Mouse (Mus musculus): Measurements from ENCODE around the gene Prpf3. TPM values are rescaled to one million over a fixed set of nuclear protein-coding genes. Genes with fewer than 3 reads are reported as not detected.
"Not testable (repeated sequence)": the region's sequence is repeated elsewhere in the genome, so short reads cannot be mapped to it uniquely, and the experiment has no call there.

Gene Prpf3
- total RNA-seq, 2 experiments from 2014 or later: 22.7 to 23.4 TPM

GRCm38 (mm10) chr3:95839250-95839649 is 16.4 kb downstream of the Prpf3 start:
- DNase-seq: no peak
- intact Hi-C loops (cut with DNase I): loop anchor here (10.0 kb wide), 1 partner anchor 494 kb away; no protein-coding TSS in a partner anchor

DNA sequence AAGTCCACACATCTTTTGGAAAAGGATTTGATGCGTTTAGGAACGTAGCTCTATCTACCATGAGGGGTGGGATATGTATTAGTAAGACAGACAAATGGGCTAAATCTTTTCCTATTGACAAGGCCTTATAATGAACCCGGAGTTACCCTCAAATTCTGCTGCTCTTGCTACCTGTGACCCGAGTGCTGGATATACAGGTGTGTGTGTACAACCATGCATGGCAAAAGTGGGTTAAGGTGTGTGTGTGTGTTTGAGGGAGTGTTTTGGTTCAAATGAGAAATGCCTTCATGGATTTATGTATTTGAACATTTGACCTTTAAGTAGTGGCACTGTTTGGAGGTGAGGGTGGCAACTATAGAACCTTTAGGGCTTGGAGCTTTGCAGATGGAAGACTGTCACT is 26.6 kb downstream of the Prpf3 start:
- DNase-seq: no peak
- intact Hi-C loops (cut with DNase I): no loop called here

- intact Hi-C loops (cut with DNase I): no loop called here
- no peak for DNase-seq
Observed at GRCm38 (mm10) chr3:95826275-95826674, 29.4 kb downstream of the Prpf3 start.

GRCm38 (mm10) chr3:95820046-95821010 is 35.4 kb downstream of the Prpf3 start:
- intact Hi-C loops (cut with DNase I): no loop called here
- DNase-seq: no peak

DNA sequence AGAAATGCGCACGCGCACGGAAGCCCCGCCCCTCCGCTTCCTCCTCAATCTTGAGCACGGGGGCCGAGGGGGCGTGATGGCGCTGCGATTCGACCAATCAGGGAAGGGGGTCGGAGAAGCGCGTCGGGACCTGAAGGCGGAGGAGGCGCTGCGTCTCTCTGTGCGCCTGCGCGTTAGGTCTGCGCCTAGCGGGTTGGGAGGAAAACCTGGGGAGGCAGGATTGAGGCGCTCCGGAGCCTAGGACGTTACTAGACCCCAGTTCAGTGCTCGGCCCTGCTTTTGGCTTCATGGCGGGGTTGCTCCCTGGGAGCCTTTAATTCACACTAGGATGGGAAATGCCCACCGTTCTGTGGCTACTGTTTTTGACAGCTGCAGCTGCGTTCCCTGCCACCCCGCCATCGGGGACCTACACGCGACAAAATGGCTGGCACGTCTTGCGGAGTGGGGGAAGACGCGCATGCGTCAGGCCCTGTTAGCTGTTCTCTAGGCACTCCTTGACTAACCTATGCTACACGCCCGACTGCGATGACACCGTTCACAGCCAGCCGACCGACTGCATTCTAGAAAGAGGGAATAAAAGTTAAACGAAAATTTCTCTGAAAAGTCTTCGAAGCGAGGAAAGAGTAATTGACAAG is 36.2 kb downstream of the Prpf3 start:
- intact Hi-C loops (cut with DNase I): loop anchor here (5.0 kb wide), 1 partner anchor 132 kb away; the partner anchor contains the start of gene Adamtsl4
- DNase-seq: peak; percentile 100

DNA sequence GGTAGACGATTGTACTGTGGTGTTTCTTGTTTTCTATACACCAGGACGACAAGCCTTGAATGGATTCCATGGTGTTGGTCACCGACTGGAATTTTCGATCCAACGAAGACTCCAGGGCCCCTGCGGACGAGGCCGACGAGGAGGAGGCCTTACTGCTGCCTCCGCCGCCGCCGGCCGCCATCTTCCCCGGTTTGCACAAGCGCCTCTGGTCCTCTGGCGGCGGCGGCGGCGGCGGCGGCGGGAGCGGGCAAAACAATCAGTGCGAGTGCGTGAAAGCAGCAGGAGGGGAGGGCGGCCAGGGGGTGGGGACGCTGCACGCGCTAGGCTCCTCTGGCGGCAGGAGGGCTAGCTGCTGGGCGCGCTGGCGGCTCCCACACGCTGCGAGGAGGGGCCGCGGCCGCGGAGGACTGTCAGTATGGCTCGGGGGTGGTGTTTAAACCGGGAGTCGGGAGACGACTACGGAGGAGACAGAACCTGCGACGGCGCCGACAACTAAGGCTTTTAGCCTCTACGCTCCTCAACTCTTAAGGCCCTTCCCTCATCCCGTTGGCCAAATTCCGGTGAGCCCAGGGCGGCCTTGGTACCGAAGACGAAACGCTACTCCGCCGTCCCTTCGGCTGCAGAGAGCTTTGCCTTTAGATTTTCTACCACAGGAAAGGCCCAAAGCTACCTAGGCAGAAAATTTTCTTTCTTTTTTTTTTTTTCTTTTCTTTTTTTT is 37.0 kb downstream of the Prpf3 start, which contains the start of gene Rprd2:
TSS of gene Rprd2 (minus strand) at position 293 of the 718 bp plus-strand sequence.
- DNase-seq: peak; percentile 83 to 85
- intact Hi-C loops (cut with DNase I): loop anchor here (5.0 kb wide), 1 partner anchor 131 kb away; the partner anchor contains the start of gene Adamtsl4

DNA sequence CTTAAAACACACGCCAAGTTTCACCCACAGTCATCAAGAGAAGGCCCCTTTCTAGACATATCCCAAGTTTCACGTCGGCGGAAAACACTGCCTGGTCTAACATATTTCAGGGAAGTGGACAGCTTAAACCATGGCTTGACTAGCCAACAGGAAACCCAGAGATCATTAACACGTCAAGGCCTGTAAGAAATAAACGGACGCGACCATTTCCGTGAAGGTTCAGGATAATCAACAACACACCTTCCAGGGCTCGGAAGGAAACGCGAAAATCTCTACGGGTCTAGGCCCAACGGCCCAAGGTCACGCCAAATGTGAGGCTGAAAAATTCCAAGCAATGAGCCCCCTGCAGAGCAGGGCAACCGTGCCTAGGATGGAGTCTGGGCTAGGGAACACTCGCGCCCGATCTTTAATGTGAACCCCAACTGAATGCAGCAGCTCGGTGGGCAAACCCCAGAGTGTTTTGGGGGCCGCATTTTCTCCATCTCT is 37.6 kb downstream of the Prpf3 start:
- intact Hi-C loops (cut with DNase I): loop anchor here (5.0 kb wide), 1 partner anchor 131 kb away; the partner anchor contains the start of gene Adamtsl4
- DNase-seq: peak; percentile 61 to 74

DNA sequence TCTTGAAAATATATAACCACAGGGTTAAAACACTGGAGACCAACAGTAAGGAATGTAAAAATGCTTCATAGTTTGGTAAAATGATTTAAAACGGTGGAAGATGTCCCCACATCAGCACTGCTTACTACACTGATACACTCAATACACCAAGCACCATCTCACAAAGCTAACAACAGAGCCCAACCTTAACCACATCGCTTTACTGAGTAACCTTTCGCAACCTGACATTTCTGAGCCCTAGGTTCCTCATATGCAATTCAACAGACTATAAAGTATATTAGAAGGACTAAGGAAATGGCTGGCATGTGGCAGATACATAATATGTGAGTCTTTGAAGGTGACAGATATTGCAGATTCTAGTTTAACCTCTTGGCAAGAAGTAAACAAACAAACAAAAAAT is 39.0 kb downstream of the Prpf3 start:
- intact Hi-C loops (cut with DNase I): loop anchor here (5.0 kb wide), 1 partner anchor 129 kb away; the partner anchor contains the start of gene Adamtsl4
- DNase-seq: no peak

- intact Hi-C loops (cut with DNase I): no loop called here
- DNase-seq: no peak
Observed at GRCm38 (mm10) chr3:95808384-95808783, 47.3 kb downstream of the Prpf3 start.

DNA sequence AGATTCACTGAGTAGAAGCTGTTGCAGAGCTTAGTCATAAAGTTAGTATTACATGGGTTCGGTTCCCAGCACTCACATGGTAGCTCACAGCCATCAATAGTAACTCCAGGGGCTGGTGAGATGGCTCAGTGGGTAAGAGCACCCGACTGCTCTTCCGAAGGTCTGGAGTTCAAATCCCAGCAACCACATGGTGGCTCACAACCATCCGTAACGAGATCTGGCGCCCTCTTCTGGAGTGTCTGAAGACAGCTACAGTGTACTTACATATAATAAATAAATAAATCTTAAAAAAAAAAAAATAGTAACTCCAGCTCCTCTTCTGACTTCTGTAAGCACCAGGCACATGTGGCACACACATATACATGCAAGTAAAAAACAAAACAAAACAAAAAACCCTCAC is 48.1 kb downstream of the Prpf3 start:
- intact Hi-C loops (cut with DNase I); DNase-seq: not testable (repeated sequence)

DNA sequence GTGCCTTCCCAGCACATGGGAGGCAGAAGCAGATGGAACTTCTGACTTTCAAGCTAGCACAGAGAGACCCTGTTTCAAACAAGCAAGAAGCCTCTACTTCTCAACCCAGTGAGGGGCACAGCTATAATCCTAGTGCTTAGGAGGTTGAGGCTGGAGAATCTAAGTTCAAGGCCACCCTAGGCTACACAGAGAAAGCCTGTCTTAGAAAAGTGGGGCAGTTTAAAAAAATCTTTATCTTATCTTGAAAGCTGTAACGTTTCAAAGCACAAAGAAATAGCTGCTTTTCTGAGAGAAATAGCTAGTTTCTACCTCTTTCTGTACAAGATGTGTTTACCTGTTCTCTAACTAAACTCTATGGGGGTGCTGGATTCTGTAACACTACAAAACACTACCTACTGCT is 49.0 kb downstream of the Prpf3 start:
- DNase-seq: no peak
- intact Hi-C loops (cut with DNase I): no loop called here

DNA sequence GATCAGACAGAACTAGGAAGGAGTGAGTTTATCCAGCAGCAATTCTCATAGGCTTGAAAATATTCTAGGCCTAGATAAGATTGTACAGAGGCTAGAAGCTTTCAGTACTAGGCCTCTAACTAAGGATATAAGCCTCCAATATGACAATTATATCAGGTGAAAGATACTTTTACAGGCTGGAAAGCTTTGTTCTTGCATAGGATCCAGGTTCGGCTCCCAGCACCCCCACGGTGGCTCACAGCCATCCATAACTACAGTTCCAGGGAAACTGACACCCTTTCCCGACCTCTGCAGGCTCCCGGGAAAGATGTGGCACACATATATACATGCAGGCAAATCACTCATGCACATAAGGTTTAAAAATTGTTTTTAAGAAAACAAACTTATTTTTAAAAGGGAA is 51.8 kb downstream of the Prpf3 start:
- DNase-seq: no peak

GRCm38 (mm10) chr3:95798756-95799155 is 56.9 kb downstream of the Prpf3 start:
- intact Hi-C loops (cut with DNase I): no loop called here
- DNase-seq: no peak

More for the DNA sequence above, 51.8 kb downstream of the Prpf3 start:
- intact Hi-C loops (cut with DNase I): no loop called here

- no peak for DNase-seq
- intact Hi-C loops (cut with DNase I): no loop called here
Observed at GRCm38 (mm10) chr3:95794299-95794698, 61.4 kb downstream of the Prpf3 start.

GRCm38 (mm10) chr3:95793662-95794061 is 62.0 kb downstream of the Prpf3 start:
- intact Hi-C loops (cut with DNase I): no loop called here
- no peak for DNase-seq

DNA sequence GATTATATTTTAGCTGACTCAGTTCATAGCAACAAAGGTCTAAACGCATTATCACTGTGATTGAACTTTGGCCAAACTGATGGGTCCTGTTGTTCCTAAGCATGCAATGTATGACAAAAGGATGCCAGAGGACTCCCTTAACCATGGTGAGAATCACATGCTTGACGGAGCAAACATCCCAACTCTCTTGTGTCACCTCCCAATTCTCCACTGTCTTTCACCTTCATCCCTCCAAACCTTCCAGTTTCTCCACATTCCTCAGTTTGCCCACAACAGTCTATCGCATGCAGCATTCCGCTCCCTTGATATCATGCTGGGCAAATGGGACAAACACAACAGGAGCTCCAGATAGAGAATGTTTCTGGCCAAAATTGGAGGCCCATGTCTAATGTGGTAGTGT is 70.2 kb downstream of the Prpf3 start:
- DNase-seq: no peak
- intact Hi-C loops (cut with DNase I): no loop called here
